In genomic region chr9:36726131-36727033, GRCm38 (mm10) we compare ENCODE assay signal across 8 mouse cellular contexts. TPM values are rescaled to one million over a fixed set of nuclear protein-coding genes. Genes with fewer than 3 reads are reported as not detected.
DNase-seq lines count a peak whose midpoint lies in the region; ATAC-seq and TF ChIP-seq lines count a peak whose summit lies in the region.

No protein-coding gene starts in this region.

- H3K27ac ChIP-seq in heart, embryonic 11.5 days (ENCODE audit: low read depth, low read length): peak overlapping the region; percentile 93
- peak overlapping the region; percentile 97 for H3K27ac ChIP-seq in kidney, embryonic 16.5 days (ENCODE audit: low read length)
- peak overlapping the region; percentile 34; the same call in 1 of the 2 replicates for H3K27ac ChIP-seq in liver, adult 2 months (replicated peaks; ENCODE audit: insufficient read depth, low read depth, low read length)

- H3K27me3 ChIP-seq in C2C12 (ENCODE audit: control insufficient read depth, insufficient read depth, insufficient read length) (no peaks in the 10 kb centered on the region), myocyte (ENCODE audit: control insufficient read depth, insufficient read depth, insufficient read length) (no peaks in the 10 kb centered on the region)
- no peaks in the 10 kb centered on the region for H3K27me3 ChIP-seq in erythroblast, embryonic 14.5 days (ENCODE audit: control insufficient read depth)
- H3K27me3 ChIP-seq in heart, embryonic 11.5 days (ENCODE audit: control insufficient read depth, insufficient read depth, low read length): no peaks in the 10 kb centered on the region
- H3K27me3 ChIP-seq in kidney, embryonic 16.5 days (ENCODE audit: insufficient read depth, low read length): no peaks in the 10 kb centered on the region
- H3K27me3 ChIP-seq in liver, adult 2 months (ENCODE audit: control insufficient read depth, insufficient read depth, low read length): no peaks in the 10 kb centered on the region
- no peaks in the 10 kb centered on the region for H3K27me3 ChIP-seq in splenic B cell, adult 2 months (ENCODE audit: control insufficient read depth, insufficient read depth, low read length, poor library complexity, severe bottlenecking)

- TF ChIP-seq CTCF in C2C12 (IDR thresholded peaks at IDR 0.05; ENCODE audit: control insufficient read depth, insufficient read depth, insufficient read length): no peak
- no peak for TF ChIP-seq CTCF in brain, embryonic 14.5 days (IDR thresholded peaks at IDR 0.05; ENCODE audit: borderline replicate concordance, extremely low read depth, insufficient read depth, insufficient read length)
- no peak for TF ChIP-seq CTCF in liver, adult 2 months (IDR thresholded peaks at IDR 0.05; ENCODE audit: low read depth, low read length)

- peak overlapping the region; percentile 77 for H3ac ChIP-seq in C2C12 (ENCODE audit: control insufficient read depth, insufficient read length, low read depth)
- H3ac ChIP-seq in myocyte (ENCODE audit: control insufficient read depth, insufficient read length): peak overlapping the region; percentile 71

- peaks cover 18% of the 10 kb centered on the region for H3K79me2 ChIP-seq in C2C12 (ENCODE audit: control insufficient read depth, insufficient read depth)
- no peaks in the 10 kb centered on the region for H3K79me2 ChIP-seq in liver, adult 2 months (ENCODE audit: control insufficient read depth, insufficient read depth, low read length)
- H3K79me2 ChIP-seq in myocyte (ENCODE audit: control insufficient read depth, insufficient read depth): peaks cover 8% of the 10 kb centered on the region

- peaks cover 31% of the 10 kb centered on the region for H3K4me1 ChIP-seq in erythroblast, embryonic 14.5 days (ENCODE audit: control insufficient read depth)
- H3K4me1 ChIP-seq in heart, embryonic 11.5 days (ENCODE audit: control insufficient read depth, insufficient read depth, low read length): peaks cover 6% of the 10 kb centered on the region; the same call in 1 of the 2 replicates
- H3K4me1 ChIP-seq in kidney, embryonic 16.5 days (ENCODE audit: insufficient read depth, low read length): peaks cover 11% of the 10 kb centered on the region; the same call in 1 of the 2 replicates
- peaks cover 2% of the 10 kb centered on the region for H3K4me1 ChIP-seq in liver, adult 2 months (ENCODE audit: control insufficient read depth, insufficient read depth, low read length)

- peak overlapping the region; percentile 50 for H3K4me3 ChIP-seq in C2C12 (ENCODE audit: insufficient read depth, poor library complexity, severe bottlenecking)
- peak overlapping the region; percentile 87 for H3K4me3 ChIP-seq in erythroblast, embryonic 14.5 days (replicated peaks)
- peak overlapping the region; percentile 81 for H3K4me3 ChIP-seq in heart, embryonic 11.5 days (ENCODE audit: low read depth, low read length)
- peak overlapping the region; percentile 78 for H3K4me3 ChIP-seq in kidney, embryonic 16.5 days (ENCODE audit: low read length)
- H3K4me3 ChIP-seq in liver, adult 2 months (ENCODE audit: insufficient read depth, low read depth, low read length): peak overlapping the region; percentile 55
- peak overlapping the region; percentile 69 for H3K4me3 ChIP-seq in myocyte

- H3K36me3 ChIP-seq in C2C12 (ENCODE audit: control insufficient read depth, insufficient read depth) (peaks cover 41% of the 10 kb centered on the region), myocyte (ENCODE audit: control insufficient read depth, insufficient read depth) (peaks cover 6% of the 10 kb centered on the region)
- peaks cover 50% of the 10 kb centered on the region for H3K36me3 ChIP-seq in erythroblast, embryonic 14.5 days (ENCODE audit: control insufficient read depth)
- H3K36me3 ChIP-seq in heart, embryonic 11.5 days (ENCODE audit: control insufficient read depth, insufficient read depth, low read length): peaks cover 5% of the 10 kb centered on the region
- peaks cover 10% of the 10 kb centered on the region for H3K36me3 ChIP-seq in kidney, embryonic 16.5 days (ENCODE audit: insufficient read depth, low read length)
- peaks cover 5% of the 10 kb centered on the region; the same call in 1 of the 2 replicates for H3K36me3 ChIP-seq in liver, adult 2 months (ENCODE audit: control insufficient read depth, insufficient read depth, low read length)
- H3K36me3 ChIP-seq in splenic B cell, adult 2 months (ENCODE audit: control insufficient read depth, insufficient read depth, low read length, poor library complexity, severe bottlenecking): peaks cover 2% of the 10 kb centered on the region; the same call in 1 of the 2 replicates

- H3K4me2 ChIP-seq in heart, embryonic 11.5 days: peak overlapping the region; percentile 86
- peak overlapping the region; percentile 95 for H3K4me2 ChIP-seq in kidney, embryonic 16.5 days (replicated peaks; ENCODE audit: low read depth, low read length)
- peak overlapping the region; percentile 86 for H3K4me2 ChIP-seq in myocyte (ENCODE audit: low read depth)

- WGBS in heart, embryonic 11.5 days (ENCODE audit: insufficient replicate concordance): under 1% methylated on average over 48 of the region's 53 CpGs
- WGBS in kidney, embryonic 16.5 days: under 1% methylated on average over 53 of the region's 53 CpGs
- under 1% methylated on average over 53 of the region's 53 CpGs for WGBS in liver, adult 2 months

- H3K9ac ChIP-seq in heart, embryonic 11.5 days (ENCODE audit: low read depth, low read length): peak overlapping the region; percentile 88
- peak overlapping the region; percentile 79 for H3K9ac ChIP-seq in kidney, embryonic 16.5 days (replicated peaks; ENCODE audit: low read length)
- H3K9ac ChIP-seq in liver, adult 2 months (ENCODE audit: low read depth, low read length): peak overlapping the region; percentile 54

- peaks cover 5% of the 10 kb centered on the region for H3K79me3 ChIP-seq in C2C12 (ENCODE audit: low read depth)

- ATAC-seq in heart, embryonic 11.5 days (replicated peaks; ENCODE audit: insufficient number of reproducible peaks, low FRiP score, low TSS enrichment): peak; percentile 93
- peak; percentile 96 for ATAC-seq in kidney, embryonic 16.5 days (ENCODE audit: low FRiP score, low TSS enrichment)

- peak; percentile 97 for DNase-seq in brain, embryonic 14.5 days (ENCODE audit: low read depth)
- peak; percentile 78 for DNase-seq in liver, adult 2 months (ENCODE audit: extremely low read depth, low read depth, low spot score)
- DNase-seq in splenic B cell, adult 2 months (ENCODE audit: low read depth, low spot score): peak; percentile 89

- no peak; the same call in 1 of the 2 replicates for TF ChIP-seq POLR2A in brain, embryonic 14.5 days (IDR thresholded peaks at IDR 0.05; ENCODE audit: borderline replicate concordance, extremely low read depth, insufficient read depth, insufficient read length, poor library complexity, severe bottlenecking)
- TF ChIP-seq POLR2A in liver, adult 2 months (IDR thresholded peaks at IDR 0.05; ENCODE audit: extremely low read depth, insufficient read depth, low read length): no peak
- TF ChIP-seq POLR2A in myocyte (IDR thresholded peaks at IDR 0.05; ENCODE audit: insufficient read length, low read depth): peak; percentile 74

- no peaks in the 10 kb centered on the region for H3K9me3 ChIP-seq in erythroblast, embryonic 14.5 days (ENCODE audit: control insufficient read depth, low read length)
- H3K9me3 ChIP-seq in heart, embryonic 11.5 days (replicated peaks; ENCODE audit: control insufficient read depth, low read length): no peaks in the 10 kb centered on the region
- no peaks in the 10 kb centered on the region for H3K9me3 ChIP-seq in kidney, embryonic 16.5 days (ENCODE audit: low read length)

TF ChIP-seq in C2C12, 6 proteins besides CTCF, POLR2A, EP300 and RAD21:
- TF ChIP-seq MAX (IDR thresholded peaks at IDR 0.05): peak; percentile 64
- TF ChIP-seq CEBPB (IDR thresholded peaks at IDR 0.05; ENCODE audit: low read depth): peak; percentile 43
- peak; percentile 53 for TF ChIP-seq USF1 (IDR thresholded peaks at IDR 0.05; ENCODE audit: low read depth)
- TF ChIP-seq MYOG (IDR thresholded peaks at IDR 0.05; ENCODE audit: control insufficient read depth, extremely low read depth, insufficient read length): no peak

TF ChIP-seq in myocyte, 11 proteins besides CTCF, POLR2A, EP300 and RAD21 (continues in another document):
- no peak for TF ChIP-seq MAX (IDR thresholded peaks at IDR 0.05; ENCODE audit: low read depth)
- no peak for TF ChIP-seq TCF12 (IDR thresholded peaks at IDR 0.05; ENCODE audit: insufficient read depth, poor library complexity, severe bottlenecking)
- TF ChIP-seq USF1 (IDR thresholded peaks at IDR 0.05; ENCODE audit: low read depth): no peak
- TF ChIP-seq E2F4 (IDR thresholded peaks at IDR 0.05; ENCODE audit: insufficient read depth): peak; percentile 89
- no peak for TF ChIP-seq SRF (IDR thresholded peaks at IDR 0.05; ENCODE audit: control insufficient read depth, insufficient read length, low read depth)
- peak; percentile 81 for TF ChIP-seq POLR2AphosphoS2 (IDR thresholded peaks at IDR 0.05; ENCODE audit: insufficient read length, low read depth)

RNA-seq across cellular contexts. Expression of gene Chek1, which starts 0.5 kb away (rescaled TPM):
- polyA plus RNA-seq in C2C12 (2012; fragmentation: generic; extraction: Trizol): 6.4 TPM
- polyA plus RNA-seq in brain, embryonic 14.5 days (2012; rRNA removed): 6.5 and 9.1 TPM in 2 replicates
- 0.14 and 0.68 TPM in 2 replicates for polyA plus RNA-seq in erythroblast, embryonic 14.5 days (2012)
- 26.2 and 30.6 TPM in 2 replicates for polyA plus RNA-seq in heart, embryonic 11.5 days (2014; fragmentation: Nextera tagmentation; extraction: Ambion mirVana)
- polyA plus RNA-seq in kidney, embryonic 16.5 days (2015; fragmentation: Nextera tagmentation; extraction: Ambion mirVana): 30.1 and 37.8 TPM in 2 replicates
- 0.55 and 1.4 TPM in 2 replicates for total RNA-seq in liver, adult 2 months (2014; rRNA removed)
- 0.11 and 0.16 TPM in 2 replicates for polyA plus RNA-seq in liver, adult 2 months (2012; rRNA removed)
- polyA plus RNA-seq in myocyte (2012; fragmentation: generic; extraction: Trizol): 1.4 TPM

RNA-seq across cellular contexts. Expression of gene Acrv1, which starts 33.4 kb away (rescaled TPM):
- polyA plus RNA-seq in C2C12 (2012; fragmentation: generic; extraction: Trizol): 0.04 TPM
- polyA plus RNA-seq in brain, embryonic 14.5 days (2012; rRNA removed): not detected in 2 replicates
- polyA plus RNA-seq in erythroblast, embryonic 14.5 days (2012): not detected in 2 replicates
- polyA plus RNA-seq in heart, embryonic 11.5 days (2014; fragmentation: Nextera tagmentation; extraction: Ambion mirVana): not detected in 2 replicates
- not detected in 2 replicates for polyA plus RNA-seq in kidney, embryonic 16.5 days (2015; fragmentation: Nextera tagmentation; extraction: Ambion mirVana)
- not detected in 2 replicates for total RNA-seq in liver, adult 2 months (2014; rRNA removed)
- not detected in 2 replicates for polyA plus RNA-seq in liver, adult 2 months (2012; rRNA removed)
- polyA plus RNA-seq in myocyte (2012; fragmentation: generic; extraction: Trizol): not detected

RNA-seq across cellular contexts. Expression of gene Stt3a, which starts 41.1 kb away (rescaled TPM):
- 287 TPM for polyA plus RNA-seq in C2C12 (2012; fragmentation: generic; extraction: Trizol)
- polyA plus RNA-seq in brain, embryonic 14.5 days (2012; rRNA removed): 86.6 and 96.4 TPM in 2 replicates
- polyA plus RNA-seq in erythroblast, embryonic 14.5 days (2012): 0.14 and 0.20 TPM in 2 replicates
- 147 and 152 TPM in 2 replicates for polyA plus RNA-seq in heart, embryonic 11.5 days (2014; fragmentation: Nextera tagmentation; extraction: Ambion mirVana)
- polyA plus RNA-seq in kidney, embryonic 16.5 days (2015; fragmentation: Nextera tagmentation; extraction: Ambion mirVana): 285 and 290 TPM in 2 replicates
- 135 and 198 TPM in 2 replicates for total RNA-seq in liver, adult 2 months (2014; rRNA removed)
- 129 and 135 TPM in 2 replicates for polyA plus RNA-seq in liver, adult 2 months (2012; rRNA removed)
- polyA plus RNA-seq in myocyte (2012; fragmentation: generic; extraction: Trizol): 204 TPM

Comparison
In these comparisons a context has a peak if more than half of its experiments do, and no peak if none do; other contexts are left out.
1. Peak in every context shown above with its lines: DNase-seq, ATAC-seq, H3K4me3 ChIP-seq and H3K27ac ChIP-seq.
2. H3K27ac ChIP-seq: peak in every context shown above with its lines; median percentile 97 in kidney, embryonic 16.5 days; 93 in heart, embryonic 11.5 days; 34 in liver, adult 2 months.
3. RNA of gene Stt3a, which starts 41.1 kb away (polyA plus RNA-seq): 287 TPM in C2C12 (single experiment), 285 to 290 TPM in kidney, embryonic 16.5 days, 204 TPM in myocyte (single experiment), 147 to 152 TPM in heart, embryonic 11.5 days, 129 to 135 TPM in liver, adult 2 months and 86.6 to 96.4 TPM in brain, embryonic 14.5 days; 0.14 to 0.20 TPM in erythroblast, embryonic 14.5 days; every median in the first group is over 10 times any median in the second.